Mouse (Mus musculus) thymus, adult 2 months (tissue): ENCODE measurements around the gene Ndufc1. TPM values are rescaled to one million over a fixed set of nuclear protein-coding genes. Genes with fewer than 3 reads are reported as not detected.
"Not testable (repeated sequence)": the region's sequence is repeated elsewhere in the genome, so short reads cannot be mapped to it uniquely, and the experiment has no call there.

Experiments
- DNase-seq: peaks from one replicate; pipeline ENCODE4 v3.0.0; 2021
- H3K27ac ChIP-seq: fragments of 200-500 bp; 2 replicates; pipeline ENCODE4 v1.5.1; 2012; ENCODE audit warnings: low read length, control low read depth; ENCODE audit not compliant: control insufficient read depth, insufficient read depth
- H3K27me3 ChIP-seq: fragments of 200-500 bp; 2 replicates; pipeline ENCODE4 v1.6.1; 2012; ENCODE audit warnings: mild to moderate bottlenecking, low read length, moderate library complexity, mixed read lengths; ENCODE audit not compliant: control insufficient read depth, insufficient read depth
- H3K36me3 ChIP-seq: fragments of 200-500 bp; 2 replicates; pipeline ENCODE4 v1.6.1; 2012; ENCODE audit warnings: mild to moderate bottlenecking, low read length, moderate library complexity; ENCODE audit not compliant: control insufficient read depth, insufficient read depth
- H3K4me1 ChIP-seq: fragments of 200-500 bp; replicated peaks from 2 replicates; pipeline ENCODE4 v1.6.1; 2012; ENCODE audit warnings: low read length; ENCODE audit not compliant: control insufficient read depth, insufficient read depth
- H3K4me3 ChIP-seq: fragments of 200-500 bp; 2 replicates; pipeline ENCODE4 v1.5.1; 2012; ENCODE audit warnings: mild to moderate bottlenecking, low read length, control low read depth, moderate library complexity; ENCODE audit not compliant: control insufficient read depth, insufficient read depth
- CTCF ChIP-seq: fragments of 200-500 bp; IDR thresholded peaks from 2 replicates; pipeline ENCODE4 v1.5.1; 2012; ENCODE audit warnings: mild to moderate bottlenecking, control low read depth, low read length, moderate library complexity, borderline replicate concordance; ENCODE audit not compliant: control insufficient read depth, poor library complexity, insufficient read depth; ENCODE audit errors: extremely low read depth
- POLR2A ChIP-seq: fragments of 200-500 bp; IDR thresholded peaks from 2 replicates; pipeline ENCODE4 v1.6.1; 2012; ENCODE audit warnings: mild to moderate bottlenecking, low read length, control low read depth, moderate library complexity; ENCODE audit not compliant: control insufficient read depth, poor library complexity, insufficient read depth; ENCODE audit errors: extremely low read depth
- WGBS: fragments of 180-500 bp; shearing (Covaris S2); methylation state at CpG from one replicate; pipeline ENCODE4 v1.1.7; 2018; 5-methylcytosine and 5-hydroxymethylcytosine counted together
- polyA plus RNA-seq: library from polyadenylated mRNA; depleted of rRNA; stranded (reverse); fragments of >200 nt; gene quantifications from 2 replicates; pipeline ENCODE4 v1.2.3, GENCODE M21; 2012

The Ndufc1 gene
- polyA plus RNA-seq, 1 experiment, result 169 TPM

GRCm38 (mm10) chr3:51412457-51412856, 3.7 kb upstream of the Ndufc1 start:
- WGBS, result 92% methylated on average over 7 of the region's 7 CpGs
- peaks cover 8% of the 10 kb centered on the region for H3K4me1 ChIP-seq
- H3K4me3 ChIP-seq, result no peak overlapping the region
- no peak for TF ChIP-seq POLR2A
- no peak for TF ChIP-seq CTCF
- no peak for DNase-seq
- H3K36me3 ChIP-seq, result no peaks in the 10 kb centered on the region
- no peaks in the 10 kb centered on the region for H3K27me3 ChIP-seq
- no peak overlapping the region for H3K27ac ChIP-seq

GRCm38 (mm10) chr3:51407870-51408560, 773 bp downstream of the Ndufc1 start:
- TF ChIP-seq POLR2A (no peak), CTCF (no peak)
- Histone ChIP-seq H3K27ac (no peak overlapping the region), H3K27me3 (no peaks in the 10 kb centered on the region), H3K4me1 (peaks cover 6% of the 10 kb centered on the region), H3K36me3 (no peaks in the 10 kb centered on the region), H3K4me3 (peak overlapping the region; percentile 79)
- DNase-seq, result no peak
- WGBS, result 36% methylated on average over 20 of the region's 20 CpGs

DNA sequence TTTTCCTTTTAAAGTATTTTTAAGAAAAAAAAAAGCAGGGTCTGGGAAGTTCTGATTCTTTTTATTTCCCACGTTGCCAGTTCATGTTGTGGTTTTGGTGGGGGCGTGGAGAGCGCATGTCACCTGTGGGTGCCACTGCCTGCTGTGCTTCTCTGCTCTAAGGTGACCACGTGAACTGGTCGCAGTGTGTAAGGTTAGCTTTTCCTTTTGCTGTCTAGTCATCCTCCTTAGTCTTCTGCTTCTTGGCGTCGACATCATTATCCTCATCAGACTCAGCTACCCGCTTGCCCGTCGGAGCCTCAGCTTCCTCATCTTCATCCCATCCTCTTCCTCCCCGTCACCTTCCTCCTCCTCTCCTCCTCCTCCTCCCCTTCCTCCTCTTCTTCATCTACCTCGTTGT, 6.2 kb downstream of the Ndufc1 start:
- DNase-seq, result no peak
- Histone ChIP-seq H3K4me1 (no peaks in the 10 kb centered on the region), H3K27ac (no peak overlapping the region), H3K27me3 (no peaks in the 10 kb centered on the region; the same call in 1 of the 2 replicates), H3K36me3 (no peaks in the 10 kb centered on the region), H3K4me3 (no peak overlapping the region)
- TF ChIP-seq POLR2A, result no peak
- no peak for TF ChIP-seq CTCF
- WGBS, result 68% methylated on average over 12 of the region's 12 CpGs

DNA sequence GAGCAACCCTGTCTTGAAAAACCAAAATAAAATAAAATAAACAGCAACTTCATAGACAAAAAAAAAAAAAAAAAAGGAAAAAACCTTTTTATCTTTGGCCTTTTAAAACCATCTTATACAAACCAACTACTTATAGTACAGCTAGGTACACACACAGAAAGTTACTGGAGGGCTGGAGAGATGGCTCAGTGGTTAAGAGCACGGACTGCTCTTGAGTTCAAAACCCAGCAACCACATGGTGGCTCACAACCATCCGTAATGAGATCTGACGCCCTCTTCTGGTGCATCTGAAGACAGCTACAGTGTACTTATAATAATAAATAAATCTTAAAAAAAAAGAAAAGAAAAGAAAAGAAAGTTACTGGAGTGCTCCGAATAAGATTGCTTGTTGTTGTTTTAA, 6.7 kb downstream of the Ndufc1 start:
- WGBS, result 67% methylated on average over 4 of the region's 4 CpGs

DNA sequence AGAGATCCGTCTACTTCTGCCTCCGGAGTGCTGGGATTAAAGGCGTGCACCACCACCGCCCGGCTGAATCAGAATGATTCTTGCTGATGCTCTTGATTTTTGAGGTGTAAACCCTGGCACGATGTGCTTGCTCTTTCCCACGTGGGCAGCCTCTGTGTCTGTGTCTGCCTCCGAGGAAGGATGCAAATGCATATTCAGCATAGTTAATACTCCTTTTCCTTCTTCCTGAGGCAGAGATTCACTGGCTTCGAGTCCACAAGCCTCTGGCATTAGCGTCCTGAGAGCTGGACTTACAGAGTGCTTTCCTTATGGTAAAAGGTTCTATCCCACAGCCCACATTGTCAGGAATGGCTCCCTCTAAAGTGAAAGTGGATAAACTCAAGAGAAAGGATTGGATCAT, 8.1 kb downstream of the Ndufc1 start:
- Histone ChIP-seq H3K27me3 (no peaks in the 10 kb centered on the region; the same call in 1 of the 2 replicates), H3K36me3 (no peaks in the 10 kb centered on the region), H3K4me1 (peaks cover 5% of the 10 kb centered on the region), H3K4me3 (no peak overlapping the region), H3K27ac (no peak overlapping the region)
- DNase-seq, result no peak
- 80% methylated on average over 10 of the region's 10 CpGs for WGBS
- TF ChIP-seq POLR2A, result no peak
- no peak for TF ChIP-seq CTCF

More for the DNA sequence above, 6.7 kb downstream of the Ndufc1 start:
- H3K4me1 ChIP-seq, H3K4me3 ChIP-seq, H3K27me3 ChIP-seq, H3K27ac ChIP-seq, DNase-seq, H3K36me3 ChIP-seq: not testable (repeated sequence)

DNA sequence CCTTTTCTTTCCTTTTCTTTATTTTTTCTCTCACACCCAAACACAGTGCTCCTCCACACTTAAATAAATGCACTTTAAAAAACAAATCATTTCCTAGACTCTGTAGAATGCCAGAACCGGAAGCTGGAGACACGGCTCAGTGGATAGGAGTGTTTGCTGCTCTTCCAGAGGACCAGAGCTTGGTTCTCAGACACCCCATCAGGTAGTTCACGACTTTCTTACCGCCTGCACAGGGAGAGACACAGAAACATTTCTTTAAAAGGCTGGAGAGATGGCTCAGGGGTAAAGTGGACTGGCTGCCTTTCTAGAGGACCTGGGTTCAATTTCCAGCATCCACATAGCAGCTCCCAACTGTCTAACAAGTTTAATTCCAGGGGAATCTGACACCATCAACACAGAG, 9.3 kb downstream of the Ndufc1 start:
- no peaks in the 10 kb centered on the region; the same call in 1 of the 2 replicates for H3K27me3 ChIP-seq

GRCm38 (mm10) chr3:51398667-51399066, 10.1 kb downstream of the Ndufc1 start:
- Histone ChIP-seq H3K4me3 (no peak overlapping the region), H3K27me3 (no peaks in the 10 kb centered on the region; the same call in 1 of the 2 replicates), H3K36me3 (no peaks in the 10 kb centered on the region), H3K27ac (no peak overlapping the region), H3K4me1 (peaks cover 5% of the 10 kb centered on the region)
- DNase-seq, result no peak
- TF ChIP-seq POLR2A (no peak), CTCF (no peak)
- 80% methylated on average over 3 of the region's 3 CpGs for WGBS

More for the DNA sequence above, 9.3 kb downstream of the Ndufc1 start:
- DNase-seq, result no peak
- 75% methylated on average over 4 of the region's 4 CpGs for WGBS
- no peak for TF ChIP-seq POLR2A
- no peak for TF ChIP-seq CTCF
- Histone ChIP-seq H3K27ac (no peak overlapping the region), H3K4me3 (no peak overlapping the region), H3K36me3 (no peaks in the 10 kb centered on the region), H3K4me1 (peaks cover 5% of the 10 kb centered on the region)
